Mouse (Mus musculus) G1E (cell line): ENCODE results near the gene Magi1.

Experiments
- CTCF ChIP-seq: IDR thresholded peaks from 2 replicates; pipeline ENCODE4 v1.5.1; 2012; ENCODE audit warnings: low read depth, low read length, inconsistent platforms, mixed read lengths
- GATA1 ChIP-seq: IDR thresholded peaks from 2 replicates; pipeline ENCODE4 v1.6.1; 2012; ENCODE audit warnings: borderline replicate concordance, low read length, inconsistent platforms, mixed read lengths
- GATA2 ChIP-seq: IDR thresholded peaks from 2 replicates; pipeline ENCODE4 v1.6.1; 2012; ENCODE audit warnings: low read depth, low read length, inconsistent platforms, borderline replicate concordance
- POLR2AphosphoS5 ChIP-seq: IDR thresholded peaks from 2 replicates; pipeline ENCODE4 v1.6.1; 2012; ENCODE audit warnings: low read depth, low read length, inconsistent platforms; ENCODE audit not compliant: insufficient replicate concordance

- no peak for TF ChIP-seq CTCF
- no peak for TF ChIP-seq GATA1
- TF ChIP-seq POLR2AphosphoS5: no peak
- no peak for TF ChIP-seq GATA2
Measured at GRCm38 (mm10) chr6:93786220-93786619, 497.5 kb downstream of the Magi1 start.
